Mouse (Mus musculus): ENCODE data around the gene Erp44.

DNA sequence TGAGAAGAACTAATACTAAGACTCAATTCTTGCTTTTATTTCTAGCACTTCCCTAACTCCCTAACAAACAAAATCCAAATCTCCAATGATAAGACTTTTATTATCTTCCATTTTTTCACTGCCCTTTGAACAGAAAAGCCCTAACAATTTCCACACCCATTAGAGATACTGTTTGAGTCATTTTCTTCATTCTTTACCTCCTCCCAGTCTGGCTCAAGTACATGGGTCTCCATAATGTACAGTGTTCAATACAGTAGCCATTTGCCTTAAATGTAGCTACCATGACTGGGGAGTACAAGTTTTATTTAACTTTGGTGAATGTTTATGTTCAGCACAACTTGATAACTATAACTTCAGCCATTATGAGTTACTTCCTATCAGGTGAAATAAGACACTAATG lies 8.8 kb downstream of the Erp44 start:
- TF ChIP-seq POLR2A (IDR thresholded peaks at IDR 0.05; ENCODE audit: extremely low read depth, insufficient read depth, low read length) (no peak), CTCF (IDR thresholded peaks at IDR 0.05; ENCODE audit: extremely low read depth, insufficient read depth, low read length) (no peak)
